Mouse (Mus musculus) megakaryocyte, embryonic 14.5 days (primary cell): ENCODE measurements around the gene Renbp. TPM values are rescaled to one million over a fixed set of nuclear protein-coding genes. Genes with fewer than 3 reads are reported as not detected.
A peak's percentile ranks its signal among the peaks of the same experiment; 100 is the strongest.

Experiments used
- H3K27me3 ChIP-seq: replicated peaks from 2 replicates; pipeline ENCODE3; 2012; ENCODE audit warnings: inconsistent platforms
- H3K36me3 ChIP-seq: replicated peaks from 2 replicates; pipeline ENCODE3; 2012; ENCODE audit warnings: low read length, inconsistent platforms, mixed read lengths
- H3K4me1 ChIP-seq: 2 replicates; pipeline ENCODE4 v1.6.1; 2012; ENCODE audit warnings: inconsistent platforms
- H3K4me3 ChIP-seq: replicated peaks from 2 replicates; pipeline ENCODE3; 2012; ENCODE audit warnings: moderate library complexity, mild to moderate bottlenecking, inconsistent platforms
- H3K9me3 ChIP-seq: 2 replicates; pipeline ENCODE4 v1.6.1; 2012; ENCODE audit warnings: inconsistent platforms
- FLI1 ChIP-seq: IDR thresholded peaks from 2 replicates; pipeline ENCODE4 v1.6.1; 2012; ENCODE audit warnings: low read length, inconsistent platforms, mixed read lengths
- GATA1 ChIP-seq: IDR thresholded peaks from 3 replicates; pipeline ENCODE4 v1.6.1; 2012; ENCODE audit warnings: mixed read lengths, low read length, inconsistent platforms, borderline replicate concordance
- polyA plus RNA-seq: library from polyadenylated mRNA; stranded (reverse); fragments of >175 nt; gene quantifications from 2 replicates; pipeline ENCODE4 v1.2.3, GENCODE M21; 2012; ENCODE audit warnings: low replicate concordance; ENCODE audit not compliant: insufficient read depth

Gene Renbp
- polyA plus RNA-seq, 1 experiment = 114 TPM

- H3K4me1 ChIP-seq = no peaks in the 10 kb centered on the region; the same call in 1 of the 2 replicates
- no peak for TF ChIP-seq GATA1
- TF ChIP-seq FLI1 = no peak
- H3K4me3 ChIP-seq = no peak within 1 kb of the TSS
- no peaks in the 10 kb centered on the region for H3K9me3 ChIP-seq
- H3K27me3 ChIP-seq = peaks cover 34% of the 10 kb centered on the region
- H3K36me3 ChIP-seq = peaks cover 80% of the 10 kb centered on the region
Observed at GRCm38 (mm10) chrX:73895719-73896118, 34.9 kb downstream of the Renbp start, which contains the start of gene L1cam. Gene L1cam, minus strand, starts transcription at chrX:73896105.

- Histone ChIP-seq H3K4me1 (no peaks in the 10 kb centered on the region; the same call in 1 of the 2 replicates), H3K27me3 (peaks cover 35% of the 10 kb centered on the region), H3K4me3 (no peak overlapping the region), H3K36me3 (peaks cover 56% of the 10 kb centered on the region), H3K9me3 (no peaks in the 10 kb centered on the region)
- TF ChIP-seq FLI1 = no peak
- TF ChIP-seq GATA1 = no peak
Observed at GRCm38 (mm10) chrX:73892833-73893232, 37.8 kb downstream of the Renbp start.

- peaks cover 32% of the 10 kb centered on the region for H3K27me3 ChIP-seq
- no peak for TF ChIP-seq GATA1
- no peak for TF ChIP-seq FLI1
- H3K36me3 ChIP-seq = peaks cover 44% of the 10 kb centered on the region
- H3K9me3 ChIP-seq = no peaks in the 10 kb centered on the region
- no peak within 1 kb of the TSS for H3K4me3 ChIP-seq
- no peaks in the 10 kb centered on the region; the same call in 1 of the 2 replicates for H3K4me1 ChIP-seq
Observed at GRCm38 (mm10) chrX:73891551-73892152, 39.0 kb downstream of the Renbp start, which contains the start of gene Avpr2. Gene Avpr2, plus strand, starts transcription at chrX:73892102.

GRCm38 (mm10) chrX:73881463-73881862 lies 49.2 kb downstream of the Renbp start:
- Histone ChIP-seq H3K9me3 (no peaks in the 10 kb centered on the region), H3K36me3 (no peaks in the 10 kb centered on the region), H3K4me3 (no peak overlapping the region), H3K27me3 (peaks cover 56% of the 10 kb centered on the region), H3K4me1 (peaks cover 12% of the 10 kb centered on the region)
- TF ChIP-seq GATA1 (no peak), FLI1 (no peak)

- Histone ChIP-seq H3K36me3 (no peaks in the 10 kb centered on the region), H3K9me3 (no peaks in the 10 kb centered on the region), H3K27me3 (peaks cover 60% of the 10 kb centered on the region), H3K4me1 (peaks cover 12% of the 10 kb centered on the region), H3K4me3 (peak overlapping the region; percentile 91)
- TF ChIP-seq FLI1 (no peak), GATA1 (no peak)
Observed at GRCm38 (mm10) chrX:73881036-73881427, 49.6 kb downstream of the Renbp start.

GRCm38 (mm10) chrX:73880194-73881035 lies 50.2 kb downstream of the Renbp start:
- peak overlapping the region; percentile 91 for H3K4me3 ChIP-seq
- no peaks in the 10 kb centered on the region for H3K9me3 ChIP-seq
- H3K36me3 ChIP-seq = no peaks in the 10 kb centered on the region
- TF ChIP-seq FLI1 (no peak), GATA1 (no peak)
- H3K4me1 ChIP-seq = peaks cover 12% of the 10 kb centered on the region
- peaks cover 66% of the 10 kb centered on the region for H3K27me3 ChIP-seq

- peaks cover 73% of the 10 kb centered on the region for H3K27me3 ChIP-seq
- H3K4me1 ChIP-seq = peaks cover 12% of the 10 kb centered on the region
- no peaks in the 10 kb centered on the region for H3K36me3 ChIP-seq
- H3K4me3 ChIP-seq = no peak overlapping the region
- no peak for TF ChIP-seq FLI1
- TF ChIP-seq GATA1 = no peak
- H3K9me3 ChIP-seq = no peaks in the 10 kb centered on the region
Observed at GRCm38 (mm10) chrX:73877014-73877413, 53.6 kb downstream of the Renbp start.

GRCm38 (mm10) chrX:73875881-73876280 lies 54.8 kb downstream of the Renbp start:
- TF ChIP-seq FLI1 (no peak), GATA1 (no peak)
- peaks cover 66% of the 10 kb centered on the region for H3K27me3 ChIP-seq
- H3K4me1 ChIP-seq = peaks cover 9% of the 10 kb centered on the region
- H3K4me3 ChIP-seq = no peak overlapping the region
- no peaks in the 10 kb centered on the region for H3K36me3 ChIP-seq
- no peaks in the 10 kb centered on the region for H3K9me3 ChIP-seq

Other genes starting within 250 kb of the Renbp start
- 18.5 and 52.2 TPM in 2 replicates for gene Bcap31, start 214.7 kb downstream of the Renbp start, polyA plus RNA-seq
- 35.2 and 45.1 TPM in 2 replicates for gene Abcd1, start 214.3 kb downstream of the Renbp start, polyA plus RNA-seq
- gene Plxnb3, start 173.8 kb downstream of the Renbp start, polyA plus RNA-seq = 1.2 and 3.1 TPM in 2 replicates
- 0.45 and 4.0 TPM in 2 replicates for gene Srpk3, start 156.4 kb downstream of the Renbp start, polyA plus RNA-seq
- 4.7 and 20.7 TPM in 2 replicates for gene Idh3g, start 144.0 kb downstream of the Renbp start, polyA plus RNA-seq
- gene Ssr4, start 143.8 kb downstream of the Renbp start, polyA plus RNA-seq = 53.1 and 60.4 TPM in 2 replicates
- gene Pdzd4, start 105.9 kb downstream of the Renbp start, polyA plus RNA-seq = not detected in 2 replicates
- gene Avpr2, start 38.7 kb downstream of the Renbp start, polyA plus RNA-seq = not detected in 2 replicates
- 0.96 TPM in 1 of 2 replicates, not detected in the other for gene L1cam, start 34.7 kb downstream of the Renbp start, polyA plus RNA-seq
- 6.6 and 13.3 TPM in 2 replicates for gene Arhgap4, start 9.0 kb downstream of the Renbp start, polyA plus RNA-seq
- gene Naa10, start 8.9 kb downstream of the Renbp start, polyA plus RNA-seq = 58.9 and 174 TPM in 2 replicates
- gene Hcfc1, start 35.5 kb upstream of the Renbp start, polyA plus RNA-seq = 58.4 and 162 TPM in 2 replicates
- gene Irak1, start 93.1 kb upstream of the Renbp start, polyA plus RNA-seq = 134 and 271 TPM in 2 replicates
- not detected in 2 replicates for gene Opn1mw, start 196.6 kb upstream of the Renbp start, polyA plus RNA-seq
- 13.7 and 25.1 TPM in 2 replicates for gene Mecp2, start 204.5 kb upstream of the Renbp start, polyA plus RNA-seq
- gene Tex28, start 237.0 kb upstream of the Renbp start, polyA plus RNA-seq = not detected in 2 replicates
- not detected in 2 replicates for gene Tktl1, start 246.4 kb upstream of the Renbp start, polyA plus RNA-seq